Mouse (Mus musculus): ENCODE results near the gene Allc. TPM values are rescaled to one million over a fixed set of nuclear protein-coding genes. Genes with fewer than 3 reads are reported as not detected.
A peak's percentile ranks its signal among the peaks of the same experiment; 100 is the strongest.

The Allc gene
- polyA plus RNA-seq, 1 experiment from 2014 or later, result not detected

DNA sequence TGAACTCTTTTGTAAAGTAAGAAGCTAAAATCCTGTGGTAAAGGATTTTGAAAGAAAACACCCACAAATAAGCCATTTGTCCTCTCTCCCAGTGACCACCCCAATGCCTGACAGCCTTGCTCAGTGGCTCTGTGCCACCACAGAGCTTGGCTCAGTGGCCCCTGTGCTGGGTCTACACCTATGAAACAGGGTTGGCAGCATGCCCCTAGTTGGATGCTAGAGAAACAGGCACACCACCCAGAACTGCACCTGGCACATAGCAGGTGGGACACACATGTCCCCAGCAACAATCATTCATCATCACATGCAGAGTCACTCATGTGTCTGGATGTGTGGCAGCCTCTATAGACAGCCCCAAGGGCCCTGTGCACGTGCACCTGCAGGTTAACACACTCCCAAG, 21.2 kb upstream of the Allc start:
- Histone ChIP-seq H3K36me3 (no peaks in the 10 kb centered on the region), H3K9ac (no peak overlapping the region), H3K9me3 (no peaks in the 10 kb centered on the region), H3K4me2 (replicated peaks) (no peak overlapping the region), H3K4me3 (replicated peaks) (no peak overlapping the region), H3K27ac (no peak overlapping the region), H3K27me3 (replicated peaks) (no peaks in the 10 kb centered on the region), H3K4me1 (replicated peaks) (no peaks in the 10 kb centered on the region)
- 76% methylated on average over 1 of the region's 1 CpGs for WGBS
- no peak for ATAC-seq

DNA sequence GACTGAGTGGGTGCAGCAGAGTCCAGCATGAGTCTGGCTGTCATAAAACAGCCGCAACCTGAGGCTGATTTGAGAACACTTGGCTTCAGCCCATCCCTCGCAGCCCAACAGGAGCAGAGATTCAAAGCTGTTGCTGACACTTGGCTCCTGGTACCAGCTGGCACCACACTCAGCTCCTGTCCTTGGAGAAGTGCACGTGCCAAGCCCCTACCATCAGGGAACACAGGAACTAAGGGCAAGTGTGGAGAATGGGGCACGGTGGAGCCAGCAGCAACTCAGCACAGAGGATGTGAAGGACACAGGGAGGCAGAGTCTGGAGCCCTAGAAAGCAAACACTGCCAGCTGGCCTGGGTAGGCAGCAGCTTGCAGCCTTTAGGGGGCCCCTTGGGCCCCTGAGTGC, 19.9 kb upstream of the Allc start:
- no peaks in the 10 kb centered on the region for H3K9me3 ChIP-seq
- H3K4me1 ChIP-seq (replicated peaks), result no peaks in the 10 kb centered on the region
- no peak overlapping the region for H3K4me3 ChIP-seq (replicated peaks)
- H3K27me3 ChIP-seq (replicated peaks), result no peaks in the 10 kb centered on the region
- H3K4me2 ChIP-seq (replicated peaks), result no peak overlapping the region
- peak; percentile 12; the same call in 1 of the 2 replicates for ATAC-seq
- no peak overlapping the region for H3K27ac ChIP-seq
- no peaks in the 10 kb centered on the region for H3K36me3 ChIP-seq
- 27% methylated on average over 4 of the region's 4 CpGs for WGBS
- no peak overlapping the region for H3K9ac ChIP-seq

GRCm38 (mm10) chr12:28598526-28598991, 16.2 kb upstream of the Allc start:
- H3K9ac ChIP-seq, result no peak overlapping the region
- ATAC-seq, result no peak
- H3K4me3 ChIP-seq (replicated peaks), result no peak overlapping the region
- no peaks in the 10 kb centered on the region for H3K27me3 ChIP-seq (replicated peaks)
- no peak overlapping the region for H3K27ac ChIP-seq
- no peaks in the 10 kb centered on the region for H3K9me3 ChIP-seq
- 54% methylated on average over 2 of the region's 2 CpGs for WGBS
- no peak overlapping the region for H3K4me2 ChIP-seq (replicated peaks)
- no peaks in the 10 kb centered on the region for H3K36me3 ChIP-seq
- H3K4me1 ChIP-seq (replicated peaks), result no peaks in the 10 kb centered on the region

DNA sequence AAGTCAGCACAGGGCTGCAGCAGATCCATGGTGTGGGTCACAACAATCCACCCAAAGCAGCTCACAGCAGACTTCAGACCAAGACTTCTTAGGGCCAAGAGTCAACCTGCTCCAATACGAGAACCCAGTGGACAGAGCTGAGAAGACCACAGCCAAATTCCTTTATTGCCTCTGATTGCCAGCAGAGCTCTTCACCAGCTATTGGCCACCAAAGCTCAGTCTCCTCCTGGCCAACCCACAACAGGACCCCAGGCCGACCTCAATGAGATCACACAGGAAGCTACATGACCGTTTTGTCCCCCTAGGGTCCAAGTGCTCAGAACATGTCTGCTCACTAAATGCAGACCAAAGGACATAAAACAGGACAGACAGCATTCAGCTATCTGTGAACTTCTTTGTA, 15.8 kb upstream of the Allc start:
- WGBS, result 52% methylated on average over 3 of the region's 3 CpGs
- Histone ChIP-seq H3K27me3 (replicated peaks) (no peaks in the 10 kb centered on the region), H3K4me3 (replicated peaks) (no peak overlapping the region), H3K9me3 (no peaks in the 10 kb centered on the region), H3K4me1 (replicated peaks) (no peaks in the 10 kb centered on the region), H3K9ac (no peak overlapping the region), H3K27ac (no peak overlapping the region), H3K4me2 (replicated peaks) (no peak overlapping the region), H3K36me3 (no peaks in the 10 kb centered on the region)
- ATAC-seq, result no peak

GRCm38 (mm10) chr12:28597699-28598098, 15.4 kb upstream of the Allc start:
- Histone ChIP-seq H3K9ac (no peak overlapping the region), H3K4me3 (replicated peaks) (no peak overlapping the region), H3K9me3 (no peaks in the 10 kb centered on the region), H3K4me1 (replicated peaks) (no peaks in the 10 kb centered on the region), H3K4me2 (replicated peaks) (no peak overlapping the region), H3K36me3 (no peaks in the 10 kb centered on the region), H3K27me3 (replicated peaks) (no peaks in the 10 kb centered on the region), H3K27ac (no peak overlapping the region)
- ATAC-seq, result no peak
- 72% methylated on average over 9 of the region's 9 CpGs for WGBS

GRCm38 (mm10) chr12:28596851-28597250, 14.5 kb upstream of the Allc start:
- H3K9me3 ChIP-seq, result no peaks in the 10 kb centered on the region
- no peaks in the 10 kb centered on the region for H3K4me1 ChIP-seq (replicated peaks)
- H3K4me3 ChIP-seq (replicated peaks), result no peak overlapping the region
- H3K9ac ChIP-seq, result no peak overlapping the region
- no peaks in the 10 kb centered on the region for H3K36me3 ChIP-seq
- no peaks in the 10 kb centered on the region for H3K27me3 ChIP-seq (replicated peaks)
- ATAC-seq, result no peak
- no peak overlapping the region for H3K4me2 ChIP-seq (replicated peaks)
- H3K27ac ChIP-seq, result no peak overlapping the region

DNA sequence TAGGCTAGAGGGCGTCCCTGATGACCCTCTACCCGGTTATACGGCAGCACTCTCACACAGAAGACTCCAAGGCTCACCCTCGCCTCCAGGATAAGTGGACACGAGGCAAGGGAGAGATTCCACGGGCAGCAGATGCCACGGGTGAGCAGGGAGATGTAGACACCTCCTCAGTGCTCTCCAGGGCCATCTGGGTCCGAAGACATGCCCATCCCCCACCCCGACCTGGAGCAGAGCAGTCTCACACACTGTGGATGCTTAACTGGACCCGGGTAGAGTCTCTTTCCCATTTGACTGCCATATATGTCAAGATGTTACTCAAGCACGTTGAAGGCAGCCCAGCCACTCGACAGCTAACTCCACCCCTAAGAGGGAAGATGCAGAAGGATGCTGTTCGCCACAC, 8.1 kb upstream of the Allc start:
- ATAC-seq, result no peak
- Histone ChIP-seq H3K27ac (no peak overlapping the region), H3K9ac (no peak overlapping the region), H3K4me1 (replicated peaks) (no peaks in the 10 kb centered on the region), H3K4me3 (replicated peaks) (no peak overlapping the region), H3K9me3 (no peaks in the 10 kb centered on the region), H3K36me3 (no peaks in the 10 kb centered on the region), H3K4me2 (replicated peaks) (no peak overlapping the region), H3K27me3 (replicated peaks) (peaks cover 6% of the 10 kb centered on the region; the same call in 1 of the 2 replicates)
- 46% methylated on average over 13 of the region's 13 CpGs for WGBS

DNA sequence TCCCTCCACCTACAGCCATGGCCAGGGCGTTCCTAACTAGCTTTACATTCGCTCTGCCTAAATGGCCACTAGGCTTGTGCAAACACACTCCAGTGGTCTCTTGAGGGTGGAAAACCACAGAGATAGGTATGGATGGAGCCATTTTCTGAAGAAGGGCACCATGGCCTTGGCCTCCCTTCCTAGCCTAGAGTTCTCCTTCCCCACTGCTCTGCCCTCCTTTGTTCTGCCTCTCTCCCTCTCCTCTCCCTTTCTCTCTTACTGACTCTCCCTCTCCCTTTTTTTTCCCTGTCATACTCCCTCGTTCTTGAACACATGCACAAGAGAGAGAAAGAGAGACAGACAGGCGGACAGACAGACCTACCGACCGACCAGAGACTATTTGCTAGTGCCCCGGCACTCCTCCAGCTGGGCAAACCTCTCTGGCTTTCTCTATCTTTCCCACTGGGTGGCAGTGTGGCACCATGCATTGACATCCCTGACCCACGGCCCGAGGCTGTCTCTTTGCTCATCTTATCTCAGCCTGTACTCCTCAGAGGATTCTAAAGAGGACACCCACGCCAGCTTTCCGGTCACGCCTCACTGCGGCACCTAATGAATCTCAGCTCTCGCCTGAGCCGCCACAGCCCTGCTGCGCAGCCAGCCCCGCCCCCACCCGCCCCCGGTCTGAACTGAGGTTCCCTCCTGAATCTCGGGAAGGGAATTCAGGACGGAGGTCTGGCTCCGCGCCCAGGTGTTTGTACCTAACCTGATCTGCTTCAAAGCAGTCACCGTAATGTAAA, 7.0 kb upstream of the Allc start:
- 0 out of 2 replicates have a peak overlapping the region, but pooled peaks have one; percentile 8 for H3K9ac ChIP-seq
- peaks cover 6% of the 10 kb centered on the region; the same call in 1 of the 2 replicates for H3K27me3 ChIP-seq (replicated peaks)
- 9% methylated on average over 23 of the region's 24 CpGs for WGBS
- H3K27ac ChIP-seq, result no peak overlapping the region
- no peaks in the 10 kb centered on the region for H3K4me1 ChIP-seq (replicated peaks)
- peak; percentile 92 for ATAC-seq
- no peaks in the 10 kb centered on the region for H3K36me3 ChIP-seq
- H3K9me3 ChIP-seq, result no peaks in the 10 kb centered on the region
- peak overlapping the region; percentile 38 for H3K4me3 ChIP-seq (replicated peaks)
- H3K4me2 ChIP-seq (replicated peaks), result peak overlapping the region; percentile 79

DNA sequence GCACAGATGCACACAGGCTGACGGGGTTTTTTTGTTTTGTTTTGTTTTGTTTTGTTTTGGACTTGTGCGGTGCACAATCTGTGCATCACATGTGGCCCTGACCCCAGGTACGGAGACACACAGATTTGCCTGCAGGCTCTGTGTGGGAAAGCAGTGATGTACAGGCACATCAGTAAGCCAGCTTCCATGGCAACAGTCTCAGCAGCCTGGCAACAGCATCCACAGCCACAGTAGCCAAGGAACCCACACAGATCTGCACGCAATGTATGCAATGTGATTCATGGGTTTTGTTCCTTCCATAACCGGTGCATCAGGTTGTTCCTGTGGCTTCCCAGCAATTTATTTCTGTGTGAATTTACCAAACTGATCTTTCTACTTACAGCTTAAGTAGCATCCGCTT, 5.6 kb upstream of the Allc start:
- H3K4me3 ChIP-seq (replicated peaks), result no peak overlapping the region
- H3K4me2 ChIP-seq (replicated peaks), result no peak overlapping the region
- no peaks in the 10 kb centered on the region for H3K36me3 ChIP-seq
- WGBS, result 82% methylated on average over 6 of the region's 6 CpGs
- no peaks in the 10 kb centered on the region for H3K9me3 ChIP-seq
- H3K9ac ChIP-seq, result no peak overlapping the region
- no peak overlapping the region for H3K27ac ChIP-seq
- no peak for ATAC-seq
- H3K27me3 ChIP-seq (replicated peaks), result peaks cover 6% of the 10 kb centered on the region; the same call in 1 of the 2 replicates
- no peaks in the 10 kb centered on the region for H3K4me1 ChIP-seq (replicated peaks)

DNA sequence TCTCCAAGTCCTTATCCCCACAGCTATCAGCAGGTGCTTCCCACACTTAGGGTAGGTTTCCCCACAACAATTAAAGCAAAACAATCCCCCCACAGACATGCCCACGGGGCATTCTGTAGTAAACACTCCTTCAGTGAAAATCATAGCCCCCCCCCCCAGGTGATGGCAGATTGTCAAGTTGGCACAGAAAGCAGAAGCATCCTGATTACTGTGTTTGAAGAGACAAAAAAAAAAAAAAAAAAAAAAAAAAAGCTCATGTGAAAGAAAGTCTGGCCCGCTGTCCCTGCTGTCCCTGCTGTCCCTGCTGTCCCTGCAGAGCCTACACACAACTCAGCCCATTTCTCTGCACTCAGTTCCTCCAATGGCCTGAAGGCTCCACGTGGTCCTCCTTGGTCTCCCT, 1.7 kb upstream of the Allc start:
- no peaks in the 10 kb centered on the region for H3K9me3 ChIP-seq
- H3K36me3 ChIP-seq, result no peaks in the 10 kb centered on the region
- H3K4me2 ChIP-seq (replicated peaks), result no peak overlapping the region
- no peak overlapping the region for H3K4me3 ChIP-seq (replicated peaks)
- H3K27me3 ChIP-seq (replicated peaks), result peaks cover 6% of the 10 kb centered on the region; the same call in 1 of the 2 replicates
- ATAC-seq, result no peak
- H3K9ac ChIP-seq, result no peak overlapping the region
- H3K27ac ChIP-seq, result no peak overlapping the region
- no peaks in the 10 kb centered on the region for H3K4me1 ChIP-seq (replicated peaks)
- 62% methylated on average over 3 of the region's 3 CpGs for WGBS

- Histone ChIP-seq H3K36me3 (no peaks in the 10 kb centered on the region), H3K27ac (no peak overlapping the region), H3K9ac (no peak overlapping the region), H3K9me3 (no peaks in the 10 kb centered on the region), H3K4me3 (replicated peaks) (no peak overlapping the region), H3K4me1 (replicated peaks) (no peaks in the 10 kb centered on the region), H3K4me2 (replicated peaks) (no peak overlapping the region), H3K27me3 (replicated peaks) (no peaks in the 10 kb centered on the region)
- WGBS, result 37% methylated on average over 4 of the region's 4 CpGs
- no peak for ATAC-seq
Observed at GRCm38 (mm10) chr12:28579132-28579531, 3.2 kb downstream of the Allc start.

GRCm38 (mm10) chr12:28578147-28578546, 4.2 kb downstream of the Allc start:
- no peaks in the 10 kb centered on the region for H3K9me3 ChIP-seq
- 85% methylated on average over 3 of the region's 3 CpGs for WGBS

More at GRCm38 (mm10) chr12:28578147-28578546, 4.2 kb downstream of the Allc start:
- ATAC-seq, result no peak
- H3K9ac ChIP-seq, result no peak overlapping the region
- no peaks in the 10 kb centered on the region for H3K27me3 ChIP-seq (replicated peaks)
- no peak overlapping the region for H3K4me3 ChIP-seq (replicated peaks)
- H3K36me3 ChIP-seq, result no peaks in the 10 kb centered on the region
- H3K4me2 ChIP-seq (replicated peaks), result no peak overlapping the region
- no peak overlapping the region for H3K27ac ChIP-seq
- no peaks in the 10 kb centered on the region for H3K4me1 ChIP-seq (replicated peaks)

All from intestine, embryonic 15.5 days (tissue).